Mouse (Mus musculus): ENCODE results near the gene Efcab6.

The Efcab6 gene

DNA sequence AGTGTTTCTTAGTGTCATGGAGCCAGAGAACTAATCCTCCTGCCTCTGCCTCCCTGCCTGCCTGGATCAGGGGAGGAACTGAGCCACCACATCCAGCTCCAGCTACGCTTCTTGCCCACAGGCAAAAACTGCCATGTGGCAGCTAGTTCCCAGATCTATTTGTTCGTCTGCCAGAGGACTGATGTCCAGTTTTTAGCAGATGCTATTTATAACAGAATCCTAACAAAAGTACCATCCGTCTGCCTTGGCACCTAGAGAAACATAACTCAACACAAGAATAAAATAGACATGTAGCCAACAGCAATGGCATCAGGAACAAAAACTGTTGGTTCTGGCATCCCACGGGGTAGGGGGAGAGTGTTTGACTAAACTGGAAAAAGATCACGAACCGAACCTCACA is 6.3 kb downstream of the Efcab6 start:
- DNase-seq (ENCODE audit: low read depth, low spot score): no peak

DNA sequence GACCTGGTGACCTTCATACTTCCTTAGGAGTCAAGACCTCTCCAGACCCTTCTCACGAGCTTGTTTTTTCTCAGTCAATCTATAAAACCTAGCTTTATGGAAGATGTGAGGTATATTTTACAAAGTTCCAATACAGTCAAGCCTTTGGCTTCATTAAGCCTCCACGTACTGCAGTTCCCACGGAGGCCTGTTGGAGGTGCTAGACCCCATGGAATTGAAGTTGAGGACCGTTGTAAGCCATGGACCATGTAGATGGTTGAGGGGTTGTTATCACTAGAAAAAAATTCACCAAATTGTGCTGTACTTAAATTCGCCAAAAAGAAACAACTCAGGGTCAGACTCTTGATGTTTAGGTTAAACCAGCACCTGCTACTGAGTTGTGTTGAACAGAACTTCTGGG is 9.1 kb downstream of the Efcab6 start:
- DNase-seq (ENCODE audit: low read depth, low spot score): no peak

DNA sequence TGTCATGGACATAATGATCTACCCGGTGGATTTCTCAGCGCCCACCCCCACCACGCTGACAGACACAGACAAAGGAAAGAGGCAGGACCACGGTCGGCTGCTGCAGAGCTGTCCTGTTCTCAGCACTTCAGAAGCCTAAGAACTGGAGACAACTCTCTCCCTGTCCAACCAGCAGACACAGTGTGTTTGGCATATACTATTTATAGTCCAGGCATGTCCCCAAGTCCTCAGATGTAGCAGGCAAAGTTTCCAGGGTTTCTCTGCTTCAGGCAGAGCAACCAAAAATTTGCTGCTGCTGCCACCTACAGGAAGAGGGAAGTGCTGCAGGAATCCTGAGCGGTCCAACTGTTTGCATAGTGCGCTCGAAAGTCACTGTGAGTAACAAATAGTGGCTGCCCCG is 11.3 kb downstream of the Efcab6 start:
- DNase-seq (ENCODE audit: low read depth, low spot score): peak; percentile 37

DNA sequence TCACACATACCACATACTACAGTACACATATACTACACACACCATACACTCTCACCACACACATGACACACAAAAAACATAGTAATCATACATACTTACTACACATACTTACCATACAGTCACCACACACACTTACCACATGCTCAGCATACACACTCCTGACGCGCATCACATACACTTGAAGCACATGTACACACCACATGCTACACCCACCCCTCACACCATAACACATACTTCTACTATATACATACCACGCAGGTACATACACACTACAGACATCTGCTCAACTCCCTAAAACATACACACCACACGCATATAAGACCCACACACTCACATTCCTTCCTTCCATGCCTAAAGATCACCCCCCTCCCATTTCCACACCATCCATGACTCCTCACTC is 11.9 kb downstream of the Efcab6 start:
- DNase-seq (ENCODE audit: low read depth, low spot score): no peak

- DNase-seq (ENCODE audit: low read depth, low spot score): no peak
These were observed 12.8 kb downstream of the Efcab6 start for GRCm38 (mm10) chr15:84052390-84052789.

GRCm38 (mm10) chr15:84049570-84049969 is 15.6 kb downstream of the Efcab6 start:
- DNase-seq (ENCODE audit: low read depth, low spot score): no peak

DNA sequence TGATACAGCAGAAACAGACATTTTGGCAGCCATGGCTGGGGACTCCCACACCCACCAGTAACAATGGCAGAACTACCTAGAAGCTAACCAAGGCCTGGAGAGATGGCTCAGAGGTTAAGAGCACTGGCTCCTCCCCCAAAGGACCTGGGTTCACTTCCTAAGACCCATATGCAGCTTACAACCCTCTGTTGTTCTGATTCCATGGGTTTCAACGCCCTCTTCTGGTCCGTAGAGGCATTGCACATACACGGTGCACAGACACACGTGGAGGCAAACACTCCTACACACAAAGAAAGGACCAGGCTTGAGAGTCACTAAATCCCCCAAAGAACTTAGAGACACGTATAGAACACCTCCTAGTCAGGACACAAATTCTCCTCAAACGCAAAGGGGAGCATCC is 19.6 kb downstream of the Efcab6 start:
- DNase-seq (ENCODE audit: low read depth, low spot score): no peak

DNA sequence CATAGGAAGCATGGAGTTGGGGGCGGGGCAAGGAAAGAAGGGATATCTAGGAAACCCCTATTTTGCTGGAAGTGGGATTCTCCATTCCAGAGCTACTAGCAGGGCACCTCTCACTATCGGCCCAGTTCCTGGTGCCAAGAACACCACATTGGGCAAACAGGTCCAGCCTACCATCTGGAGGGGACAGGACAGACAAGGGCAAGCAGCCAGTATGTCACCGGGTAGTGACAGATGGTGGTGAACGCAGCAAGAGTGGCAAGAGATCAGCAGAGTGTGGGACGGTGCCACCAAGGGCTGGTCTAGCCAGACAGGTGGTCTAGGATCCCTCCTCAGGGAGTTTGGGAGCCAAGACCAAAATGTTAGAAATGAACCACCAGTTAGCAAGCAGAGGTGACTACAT is 28.1 kb downstream of the Efcab6 start:
- DNase-seq (ENCODE audit: low read depth, low spot score): no peak

DNA sequence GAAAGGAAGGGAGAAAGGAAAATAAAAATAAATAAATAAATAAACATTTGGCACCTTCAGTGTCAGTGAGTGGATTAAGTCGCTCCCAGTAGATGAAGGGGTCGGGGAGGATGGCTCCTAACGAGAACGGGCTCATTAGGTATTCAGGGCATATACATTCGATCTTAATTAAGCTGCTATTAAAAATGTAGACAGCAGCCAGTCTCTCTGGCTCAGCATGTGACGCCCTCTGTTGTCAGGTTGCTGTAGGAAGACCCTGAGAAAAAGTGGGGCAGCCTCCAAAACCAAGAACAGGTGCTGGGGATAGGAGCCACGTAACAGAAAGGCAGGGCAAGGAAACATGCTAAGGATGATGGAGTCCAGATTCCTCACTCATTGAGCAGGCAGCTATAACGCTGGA is 39.5 kb downstream of the Efcab6 start:
- no peak for DNase-seq (ENCODE audit: low read depth, low spot score)

GRCm38 (mm10) chr15:84024851-84025250 is 40.3 kb downstream of the Efcab6 start:
- DNase-seq (ENCODE audit: low read depth, low spot score): no peak

GRCm38 (mm10) chr15:84009366-84010083 is 55.7 kb downstream of the Efcab6 start:
- DNase-seq (ENCODE audit: low read depth, low spot score): no peak

DNA sequence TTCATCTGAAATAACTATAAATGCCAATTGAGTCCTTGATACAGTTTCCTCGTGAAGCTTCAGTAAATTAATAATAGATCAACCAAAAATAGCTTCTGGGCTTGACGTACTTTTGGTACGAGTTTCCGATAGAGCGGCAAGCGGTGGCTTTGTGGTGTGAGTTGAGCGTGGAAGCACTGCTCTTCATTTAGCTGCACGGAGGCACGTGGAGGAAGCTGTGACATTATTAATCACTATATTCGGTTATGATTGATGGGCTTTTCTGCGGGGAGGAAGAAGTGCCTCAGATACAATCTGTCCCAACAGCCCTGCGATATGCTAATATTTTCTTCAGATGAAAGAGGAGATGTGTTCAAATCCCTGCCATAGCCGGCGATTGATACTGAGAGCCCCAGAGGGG is 60.9 kb downstream of the Efcab6 start:
- DNase-seq (ENCODE audit: low read depth, low spot score): no peak

- DNase-seq (ENCODE audit: low read depth, low spot score): no peak
These were observed 66.1 kb downstream of the Efcab6 start for GRCm38 (mm10) chr15:83999071-83999470.

- no peak for DNase-seq (ENCODE audit: low read depth, low spot score)
These were observed 66.6 kb downstream of the Efcab6 start for GRCm38 (mm10) chr15:83998586-83998985.

- DNase-seq (ENCODE audit: low read depth, low spot score): no peak
These were observed 67.1 kb downstream of the Efcab6 start for GRCm38 (mm10) chr15:83998115-83998514.

DNA sequence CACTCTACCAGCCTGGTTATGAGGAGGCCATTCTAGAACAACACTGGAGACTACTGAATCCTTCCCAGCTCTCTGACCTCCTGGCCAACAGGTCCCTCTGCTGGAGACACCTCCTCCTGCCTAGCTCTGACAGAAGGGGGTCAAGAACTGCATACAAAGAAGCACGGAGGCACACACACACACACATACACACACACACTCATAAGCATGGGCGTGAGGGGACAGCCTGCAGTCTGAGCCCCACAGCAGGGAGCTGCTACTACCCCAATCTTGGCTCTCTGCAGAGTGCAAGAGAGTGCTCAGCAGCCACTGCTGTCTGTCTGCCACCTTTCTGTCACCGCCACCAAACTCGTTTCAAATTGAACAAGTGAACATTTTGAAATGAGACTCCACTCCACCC is 67.6 kb downstream of the Efcab6 start:
- DNase-seq (ENCODE audit: low read depth, low spot score): no peak

DNA sequence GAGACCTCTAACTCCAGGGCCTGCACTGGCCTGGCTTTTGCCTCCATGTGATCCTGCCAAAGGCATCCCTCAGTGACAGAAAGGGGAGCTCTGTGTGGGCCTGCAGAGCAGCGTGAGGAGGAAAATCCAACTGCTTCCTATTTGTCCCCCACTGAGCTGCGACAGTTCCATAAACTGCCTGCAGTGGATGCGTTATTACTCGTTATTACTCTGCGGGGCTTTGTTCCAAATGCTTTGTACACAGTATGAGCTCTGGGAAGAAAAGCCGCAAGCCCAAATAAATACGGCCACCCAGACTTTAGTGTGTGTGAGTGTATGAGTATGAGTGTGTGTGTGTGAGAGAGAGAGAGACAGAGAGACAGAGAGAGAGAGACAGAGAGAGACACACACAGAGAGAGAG is 68.3 kb downstream of the Efcab6 start:
- DNase-seq (ENCODE audit: low read depth, low spot score): no peak

- no peak for DNase-seq (ENCODE audit: low read depth, low spot score)
These were observed 73.0 kb downstream of the Efcab6 start for GRCm38 (mm10) chr15:83992191-83992590.

DNA sequence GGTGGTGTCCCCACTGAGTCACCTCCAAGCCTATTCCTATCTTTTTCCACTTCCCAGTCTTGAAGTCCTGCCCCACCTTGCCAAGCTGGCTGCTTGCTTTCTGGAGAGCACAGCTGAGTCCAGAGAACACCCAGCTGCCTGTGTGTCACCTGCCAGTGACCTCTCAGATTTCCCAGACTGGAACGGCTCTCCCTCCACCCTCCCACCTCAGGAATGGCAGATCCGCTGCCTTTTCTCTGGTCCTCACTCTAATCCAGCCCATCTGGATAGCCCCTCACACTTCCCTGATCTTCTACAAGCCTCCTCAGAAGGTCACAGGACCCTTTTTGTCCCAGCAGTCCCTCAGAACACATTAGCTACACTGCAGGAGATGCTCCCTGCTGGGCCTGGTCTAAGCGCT is 73.7 kb downstream of the Efcab6 start:
- no peak for DNase-seq (ENCODE audit: low read depth, low spot score)

DNA sequence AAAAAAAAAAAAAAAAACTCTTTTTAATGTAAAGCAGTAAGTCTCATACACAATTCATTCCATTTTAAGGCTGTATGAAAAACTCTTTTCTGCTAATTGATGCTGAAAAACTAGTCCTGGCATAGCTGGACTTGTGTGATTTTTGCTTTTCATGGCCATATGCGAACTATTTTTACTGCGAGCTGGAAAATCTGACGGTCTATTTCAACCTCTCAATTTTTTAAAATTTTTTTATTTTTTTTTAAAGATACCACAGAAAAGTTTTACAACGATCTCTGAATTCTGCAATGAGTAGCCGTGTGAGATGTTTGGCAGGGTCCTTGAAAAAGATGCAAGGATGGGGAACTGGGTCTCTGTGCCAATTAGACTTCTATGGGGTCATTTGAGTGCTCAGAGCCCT is 75.9 kb downstream of the Efcab6 start:
- no peak for DNase-seq (ENCODE audit: low read depth, low spot score)

GRCm38 (mm10) chr15:83988087-83988486 is 77.1 kb downstream of the Efcab6 start:
- DNase-seq (ENCODE audit: low read depth, low spot score): no peak

DNA sequence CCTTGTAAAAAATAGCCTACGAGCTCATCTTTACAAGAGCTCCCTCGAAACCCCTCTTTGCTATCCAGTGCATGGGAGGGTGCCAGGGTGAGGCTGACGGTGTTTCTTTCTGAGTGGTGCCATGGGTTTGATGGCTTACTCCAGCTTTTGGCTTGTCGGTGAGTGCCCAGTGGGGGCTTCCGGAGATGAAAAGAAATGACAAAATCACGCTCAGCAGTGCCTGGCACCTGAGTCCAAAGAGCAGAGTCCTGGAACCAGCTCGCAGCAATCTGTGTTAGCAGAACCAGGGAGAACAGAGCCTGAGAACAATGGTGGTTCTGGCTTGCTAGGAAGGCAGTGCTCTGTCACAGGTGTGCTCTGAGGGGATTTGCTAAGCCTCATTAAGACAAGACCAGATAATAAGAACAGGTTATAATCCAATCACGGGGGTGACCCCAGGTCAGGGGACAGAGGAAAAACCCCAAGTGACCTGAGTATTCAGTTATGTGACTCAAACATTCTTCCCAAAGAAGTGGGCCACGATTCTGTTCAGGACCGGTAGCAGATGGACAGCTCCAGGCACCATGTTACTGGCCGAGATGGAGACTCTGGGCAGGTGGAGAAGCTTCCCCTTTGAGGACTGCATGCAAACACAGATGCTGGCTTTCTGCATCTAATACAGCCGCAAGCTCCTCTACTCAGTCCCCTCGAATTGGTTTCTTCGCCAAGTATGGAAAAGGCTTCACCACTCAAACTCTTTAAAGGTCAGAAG is 82.8 kb downstream of the Efcab6 start:
- DNase-seq (ENCODE audit: low read depth, low spot score): no peak

DNA sequence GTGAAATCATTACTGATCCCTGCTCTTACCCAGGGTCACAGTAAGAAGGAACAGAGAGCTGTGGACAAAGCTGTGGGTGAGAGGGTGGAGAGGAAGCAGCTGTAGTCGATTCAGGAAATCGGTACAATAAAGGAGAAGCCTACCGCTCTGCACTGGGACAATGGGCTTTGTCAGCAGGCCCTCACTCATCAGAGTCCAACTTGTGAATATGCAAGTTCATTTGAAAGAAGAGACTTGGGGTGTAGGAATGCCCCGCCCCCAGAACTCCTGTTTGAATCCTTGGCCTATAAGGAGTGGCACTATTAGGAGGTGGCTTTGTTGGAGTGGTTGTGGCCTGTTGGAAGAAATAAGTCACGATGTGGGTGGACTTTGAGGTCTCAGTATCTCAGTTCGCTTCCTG is 86.3 kb downstream of the Efcab6 start:
- no peak for DNase-seq (ENCODE audit: low read depth, low spot score)

Data from CD4-positive, CD25-positive, alpha-beta regulatory T cell, adult 2 months (primary cell).